Mouse (Mus musculus) embryonic fibroblast, embryonic 13.5 days (primary cell): ENCODE measurements around the gene Klk11.

Experiments used
- CTCF ChIP-seq: IDR thresholded peaks from 2 replicates; pipeline ENCODE4 v1.5.1; 2011; ENCODE audit warnings: mild to moderate bottlenecking, control low read depth, low read length, moderate library complexity, borderline replicate concordance; ENCODE audit not compliant: insufficient read depth
- POLR2A ChIP-seq: IDR thresholded peaks from 2 replicates; pipeline ENCODE4 v1.6.1; 2011; ENCODE audit warnings: low read depth, mild to moderate bottlenecking, control low read depth, low read length, moderate library complexity

GRCm38 (mm10) chr7:43770701-43771100 is 3.7 kb upstream of the Klk11 start:
- no peak for TF ChIP-seq CTCF
- TF ChIP-seq POLR2A: no peak
